Mouse (Mus musculus) kidney, adult 9 months (tissue): ENCODE measurements at regions not wholly inside any gene's neighbourhood (a gene's known extent, or its start where the extent isn't known, plus 50 kb on each side); places are given as distances from the start of the nearest gene placed in this dataset.
A peak's percentile ranks its signal among the peaks of the same experiment; 100 is the strongest.

Experiments used
- DNase-seq: peaks from one replicate; pipeline ENCODE4 v3.0.0; 2022

DNA sequence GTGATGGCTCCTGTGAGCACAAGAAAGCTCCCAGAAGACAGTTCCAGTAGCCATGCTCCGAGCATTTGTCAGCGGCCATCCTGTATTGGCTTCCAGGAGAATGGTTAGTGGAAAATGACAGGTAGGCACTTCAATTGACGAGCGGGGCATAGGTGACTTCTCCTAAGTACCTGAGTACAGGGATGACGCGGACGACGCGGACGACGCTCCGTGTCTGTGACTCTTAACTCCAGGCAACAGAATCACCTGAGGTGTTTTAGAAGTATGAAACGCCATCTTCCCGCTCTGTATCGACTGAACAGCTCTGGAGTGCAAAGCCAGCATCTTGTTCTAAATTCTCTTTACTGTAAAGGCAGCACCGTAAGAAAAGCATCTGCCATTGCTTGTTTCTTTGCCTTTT, 68.4 kb upstream of the Tmco5 start:
- DNase-seq, result no peak

- DNase-seq, result peak; percentile 6
Observed at GRCm38 (mm10) chr2:116812869-116813558, 65.5 kb upstream of the Tmco5 start.

DNA sequence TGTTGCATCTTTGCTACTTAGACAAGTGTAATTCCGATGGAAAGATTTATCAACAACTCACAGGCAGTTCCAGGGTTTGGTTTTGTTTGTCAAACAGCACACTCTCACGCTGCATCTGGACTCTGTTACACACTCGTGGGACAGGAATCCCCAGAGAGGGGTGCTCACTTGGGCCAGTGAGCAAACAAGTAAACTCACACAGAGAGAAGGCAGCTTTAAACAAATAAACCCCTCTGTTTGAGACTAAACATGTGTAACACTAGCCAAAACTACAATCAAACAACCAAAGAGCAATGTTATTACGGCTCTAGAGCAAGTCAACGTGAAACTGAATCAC, 65.0 kb upstream of the Tmco5 start:
- no peak for DNase-seq

GRCm38 (mm10) chr2:116817134-116817533, 61.4 kb upstream of the Tmco5 start:
- no peak for DNase-seq

DNA sequence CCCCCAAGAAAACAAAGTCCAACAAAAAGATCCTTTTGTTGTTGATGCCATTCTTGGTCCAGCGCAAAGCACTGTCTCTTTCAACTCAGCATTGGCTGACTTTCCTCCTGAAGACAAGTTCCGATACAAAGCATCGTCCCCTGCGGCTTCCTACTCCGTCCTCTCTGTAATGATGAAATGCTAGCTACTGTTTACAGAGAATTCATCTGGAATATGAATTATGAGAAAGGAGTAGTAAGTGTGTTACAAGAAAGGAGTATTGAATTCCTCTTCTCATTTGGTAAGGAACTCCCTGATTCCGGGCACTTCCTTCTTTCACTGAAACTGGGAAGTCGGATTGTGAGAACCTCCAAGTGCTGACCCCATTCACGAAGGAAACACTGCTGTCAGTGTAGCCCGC, 60.9 kb upstream of the Tmco5 start:
- no peak for DNase-seq

DNA sequence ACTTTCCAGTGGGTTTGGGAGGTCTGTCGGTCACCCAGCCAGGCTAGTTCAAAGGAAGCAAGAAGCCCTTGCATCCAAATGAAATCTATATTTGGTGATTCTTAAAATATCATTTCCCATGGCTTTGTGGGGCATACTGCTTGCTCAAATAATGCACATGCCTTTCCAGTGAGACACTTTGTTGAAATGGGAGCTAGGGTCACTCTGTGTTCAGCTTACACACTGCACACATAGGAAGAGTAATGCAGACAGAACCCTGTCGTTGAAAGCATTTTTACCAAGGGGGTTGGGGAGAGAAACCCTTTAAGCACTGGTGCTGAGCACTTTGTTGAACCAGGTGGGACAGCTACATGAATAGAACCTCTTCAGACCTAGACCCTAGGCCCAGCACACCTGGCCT, 59.9 kb upstream of the Tmco5 start:
- no peak for DNase-seq

GRCm38 (mm10) chr2:116819016-116819687, 59.3 kb upstream of the Tmco5 start:
- no peak for DNase-seq

DNA sequence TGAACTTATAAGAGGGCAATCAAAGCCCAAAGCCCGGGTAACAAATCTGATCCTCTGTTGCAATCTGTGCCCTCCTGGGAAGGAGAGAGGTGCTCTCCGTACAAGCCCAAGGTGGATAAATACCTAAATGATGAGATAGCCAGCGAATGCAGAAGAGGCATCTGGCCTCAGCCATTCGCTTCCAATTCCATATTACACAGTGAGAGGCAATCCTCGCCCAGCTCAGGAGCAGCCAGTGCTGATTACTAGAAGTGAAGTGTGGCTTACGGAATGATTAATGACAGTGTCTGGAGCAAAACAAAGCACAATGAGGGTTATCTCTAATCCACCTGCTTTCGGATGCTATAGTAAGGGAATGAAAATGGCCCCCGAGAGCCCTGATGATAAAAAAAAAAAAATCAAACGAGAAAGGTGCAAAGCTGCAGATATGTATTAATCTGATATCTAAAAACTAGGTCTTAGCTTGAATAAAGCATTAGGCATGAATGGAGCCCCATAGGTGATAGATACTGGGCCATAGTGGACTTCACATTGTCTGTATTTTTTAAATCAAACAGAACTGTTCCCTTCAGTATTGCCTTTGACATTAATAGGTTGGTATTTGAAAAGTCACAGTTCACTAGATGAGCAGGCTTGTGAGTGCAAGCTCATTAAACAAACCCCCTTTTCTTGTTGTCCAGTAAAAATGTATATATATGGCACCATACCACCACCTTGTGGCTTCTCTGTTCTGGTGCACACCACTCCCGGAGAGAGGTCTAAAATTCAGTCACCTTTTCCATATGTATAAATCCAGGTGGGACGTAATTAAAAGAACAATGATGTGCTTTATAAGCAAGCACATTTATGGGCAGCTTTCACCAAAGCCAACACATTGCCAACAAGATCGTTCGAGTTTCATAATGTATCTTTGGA, 57.4 kb upstream of the Tmco5 start:
- DNase-seq, result peak; percentile 10
